Mouse (Mus musculus) megakaryocyte, embryonic 14.5 days (primary cell): ENCODE measurements around the gene Hmgcll1.

Experiments
- FLI1 ChIP-seq: IDR thresholded peaks from 2 replicates; pipeline ENCODE4 v1.6.1; 2012; ENCODE audit warnings: low read length, inconsistent platforms, mixed read lengths
- GATA1 ChIP-seq: IDR thresholded peaks from 3 replicates; pipeline ENCODE4 v1.6.1; 2012; ENCODE audit warnings: mixed read lengths, low read length, inconsistent platforms, borderline replicate concordance

DNA sequence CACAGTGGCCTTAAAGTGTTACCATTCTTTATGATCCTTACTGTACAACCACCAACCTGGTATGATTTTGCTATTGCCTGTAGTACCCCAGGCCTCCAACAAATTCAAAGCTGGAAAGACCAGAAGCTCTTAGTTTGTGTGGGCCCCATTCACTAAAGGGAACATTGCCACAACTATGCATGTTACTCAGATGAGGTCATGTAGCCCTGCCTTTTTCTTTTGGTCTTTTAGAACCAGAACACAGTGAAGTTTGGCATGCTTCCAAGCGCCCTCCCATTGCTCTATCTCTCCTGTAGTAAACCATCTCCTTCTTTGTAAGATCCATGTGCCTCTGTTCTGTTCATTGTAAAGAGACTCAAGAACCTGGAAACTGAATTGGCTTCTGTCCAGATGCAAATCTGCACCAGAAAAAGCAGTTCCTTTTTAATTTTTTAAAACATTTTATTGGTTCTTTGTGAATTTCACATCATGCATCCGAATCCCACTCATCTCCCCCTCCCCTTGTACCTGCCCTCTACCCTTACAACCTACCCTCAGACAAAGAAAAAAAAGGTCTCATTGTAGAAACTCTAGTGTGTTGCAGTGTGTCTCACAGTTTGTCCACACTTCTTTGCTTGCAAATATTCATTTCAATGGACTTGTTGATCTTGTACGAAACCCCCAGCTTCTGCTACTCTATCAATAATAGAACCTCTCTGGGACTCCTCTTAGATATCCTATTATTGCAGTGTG lies 123.9 kb downstream of the Hmgcll1 start:
- TF ChIP-seq FLI1 (no peak), GATA1 (no peak)
